Mouse (Mus musculus) lung, postnatal 10 days (tissue): ENCODE data around the gene Rad51b.

Experiments used
- DNase-seq: peaks from one replicate; pipeline ENCODE4 v3.0.0; 2021

The Rad51b gene

GRCm38 (mm10) chr12:79297121-79297576, at the start of gene Rad51b:
Gene Rad51b (plus strand): TSS chr12:79297282.
- DNase-seq: peak; percentile 88

- no peak for DNase-seq
Observed at GRCm38 (mm10) chr12:79248110-79248509, 49.0 kb upstream of the Rad51b start.

DNA sequence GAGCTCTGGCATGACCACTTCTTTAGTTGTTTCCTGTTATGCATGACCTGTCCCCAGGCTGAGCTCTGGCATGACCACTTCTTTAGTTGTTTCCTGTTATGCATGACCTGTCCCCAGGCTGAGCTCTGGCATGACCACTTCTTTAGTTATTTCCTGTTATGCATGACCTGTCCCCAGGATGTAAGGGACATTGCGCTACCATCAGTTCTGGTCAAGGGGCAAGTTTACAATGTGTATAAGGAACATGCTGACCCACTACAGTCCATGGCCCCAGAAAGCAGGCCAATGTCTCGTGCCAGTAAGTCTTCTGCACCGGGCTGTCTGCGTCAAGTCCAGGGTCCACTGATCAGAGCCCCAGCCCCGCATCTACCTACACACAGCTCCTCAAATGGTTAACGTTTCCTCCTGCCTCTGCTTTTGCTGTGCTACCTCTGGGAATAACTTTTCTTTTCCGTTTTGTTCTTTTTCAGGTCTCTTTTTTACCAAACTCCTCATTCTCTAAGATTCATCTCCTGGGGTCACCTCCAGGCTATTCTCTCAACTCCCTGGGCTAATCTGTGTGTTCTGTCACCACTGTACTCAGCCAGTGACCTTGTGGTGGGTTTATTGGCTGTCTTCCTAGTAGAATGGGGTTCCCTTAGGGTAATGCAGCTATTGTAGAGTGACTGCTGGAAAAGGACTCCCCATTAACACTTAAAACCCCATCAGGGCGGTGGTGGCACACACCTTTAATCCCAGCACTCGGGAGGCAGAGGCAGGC, 43.6 kb upstream of the Rad51b start:
- no peak for DNase-seq

- no peak for DNase-seq
Observed at GRCm38 (mm10) chr12:79254975-79255374, 42.1 kb upstream of the Rad51b start.

DNA sequence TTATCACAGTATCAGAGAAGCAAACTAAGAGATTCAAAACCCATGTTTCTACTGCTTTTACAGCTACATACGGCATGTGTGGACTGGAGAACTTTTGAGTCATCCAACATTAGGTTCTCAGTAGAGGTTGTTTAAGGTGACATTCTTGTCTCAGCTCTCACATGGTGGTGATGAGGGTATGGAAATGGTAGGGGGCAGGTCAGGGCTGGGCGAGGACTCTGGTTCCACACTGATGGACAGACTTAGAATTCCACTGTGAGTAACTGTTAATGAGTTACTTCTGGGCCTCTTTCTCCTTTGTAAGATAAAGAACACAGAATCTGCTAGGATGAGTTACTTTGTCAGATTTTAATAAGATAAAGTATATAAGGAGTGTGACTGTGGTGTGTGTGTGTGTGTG, 36.9 kb upstream of the Rad51b start:
- DNase-seq: no peak

DNA sequence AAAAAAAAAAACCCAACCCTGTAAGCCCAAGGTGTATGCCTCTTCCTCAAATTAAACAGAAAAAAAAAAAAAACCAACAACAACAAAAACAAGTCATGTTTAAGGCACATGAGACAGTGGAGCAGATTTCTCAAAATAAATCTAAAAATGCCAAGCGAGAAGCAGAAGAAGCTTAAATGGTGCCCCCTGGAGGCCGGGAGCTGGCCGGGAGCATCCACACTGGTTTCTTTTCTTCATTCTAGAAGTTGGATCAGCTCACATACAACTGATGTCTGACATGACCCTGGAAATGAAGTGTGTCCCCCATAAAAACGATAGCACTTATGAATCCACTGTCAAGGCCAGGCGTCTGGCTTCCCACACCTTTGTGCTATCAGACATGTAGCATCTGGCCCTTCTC, 36.0 kb upstream of the Rad51b start:
- peak; percentile 24 for DNase-seq

GRCm38 (mm10) chr12:79272604-79273003, 24.5 kb upstream of the Rad51b start:
- no peak for DNase-seq

- DNase-seq: no peak
Observed at GRCm38 (mm10) chr12:79279513-79280115, 17.5 kb upstream of the Rad51b start.

- DNase-seq: no peak
Observed at GRCm38 (mm10) chr12:79282595-79282994, 14.5 kb upstream of the Rad51b start.

DNA sequence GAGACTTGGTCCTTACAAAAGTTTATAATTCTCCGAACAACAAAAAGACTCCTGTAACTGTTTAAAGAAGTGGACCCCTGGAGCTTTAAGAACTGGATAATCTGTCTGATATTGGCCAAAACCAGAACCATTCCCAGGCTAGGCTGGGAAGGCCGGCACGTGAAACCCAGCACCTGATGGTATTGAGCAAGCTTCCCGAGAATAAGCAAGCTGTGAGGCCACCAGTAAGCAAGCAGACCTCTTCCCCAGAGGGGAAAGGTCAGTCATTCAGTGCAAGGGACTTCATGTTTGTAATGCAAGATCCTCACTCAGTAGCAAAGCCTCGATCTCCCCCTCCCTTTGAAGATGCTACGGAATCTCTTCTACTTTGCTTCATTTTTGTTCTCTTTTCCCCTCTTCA, 4.2 kb upstream of the Rad51b start:
- no peak for DNase-seq

DNA sequence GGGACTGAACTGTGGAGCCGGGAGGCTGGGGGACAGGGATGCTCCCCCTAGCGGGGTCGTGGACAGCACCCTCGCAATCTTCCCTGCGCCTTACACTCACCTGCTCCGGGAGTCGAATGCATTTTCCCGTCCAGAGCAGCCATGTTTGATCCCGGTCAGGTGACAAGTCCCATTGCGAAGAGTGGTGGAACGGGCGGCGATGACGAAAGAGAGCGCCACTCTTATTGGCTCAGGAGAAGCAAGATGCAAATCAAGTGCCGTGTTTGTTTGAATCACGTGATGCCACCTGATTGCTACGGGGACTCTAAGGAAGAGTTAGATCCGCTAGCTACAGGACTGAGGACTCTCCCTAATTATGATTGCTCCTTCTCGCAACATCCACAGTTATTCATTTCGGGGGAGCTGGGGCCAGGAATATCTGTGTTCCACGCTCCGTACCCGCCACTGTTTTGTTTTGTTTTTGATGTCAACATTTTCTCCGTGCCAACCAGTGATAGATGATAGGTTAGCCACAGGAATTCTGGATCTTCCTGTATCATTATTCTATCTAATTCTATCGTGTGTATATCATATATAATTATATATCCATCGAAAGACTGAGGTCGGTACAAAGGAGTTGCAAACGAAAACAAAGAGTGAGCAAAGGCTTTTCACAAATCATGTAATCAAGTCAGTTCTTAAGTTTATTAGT, 811 bp upstream of the Rad51b start, which contains the start of gene Zfyve26:
Gene Zfyve26, minus strand, starts transcription at position 179 of the 691 bp plus-strand sequence.
- DNase-seq: peak; percentile 97

GRCm38 (mm10) chr12:79297884-79298636, 978 bp downstream of the Rad51b start:
- no peak for DNase-seq

DNA sequence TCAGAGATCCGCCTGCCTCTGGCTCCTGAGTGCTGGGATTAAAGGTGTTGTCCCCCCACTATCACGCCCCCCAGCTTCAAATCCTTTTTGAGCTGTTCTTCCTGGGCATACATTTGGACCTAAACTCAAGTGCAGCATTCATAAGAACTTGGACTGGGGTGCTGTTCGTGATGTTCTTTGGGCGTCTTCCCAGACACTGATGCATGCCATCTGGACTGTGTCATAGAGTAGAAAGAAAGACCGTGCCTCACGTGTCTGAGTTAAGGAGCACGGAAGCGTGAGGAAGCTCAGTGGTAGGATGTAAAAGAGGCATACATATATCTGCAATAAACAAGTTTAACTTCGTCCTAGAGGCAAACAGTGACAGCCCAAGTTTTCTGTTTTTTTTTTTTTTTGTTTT, 4.7 kb downstream of the Rad51b start:
- peak; percentile 65 for DNase-seq

- DNase-seq: peak; percentile 20
Observed at GRCm38 (mm10) chr12:79305131-79305530, 8.0 kb downstream of the Rad51b start.

DNA sequence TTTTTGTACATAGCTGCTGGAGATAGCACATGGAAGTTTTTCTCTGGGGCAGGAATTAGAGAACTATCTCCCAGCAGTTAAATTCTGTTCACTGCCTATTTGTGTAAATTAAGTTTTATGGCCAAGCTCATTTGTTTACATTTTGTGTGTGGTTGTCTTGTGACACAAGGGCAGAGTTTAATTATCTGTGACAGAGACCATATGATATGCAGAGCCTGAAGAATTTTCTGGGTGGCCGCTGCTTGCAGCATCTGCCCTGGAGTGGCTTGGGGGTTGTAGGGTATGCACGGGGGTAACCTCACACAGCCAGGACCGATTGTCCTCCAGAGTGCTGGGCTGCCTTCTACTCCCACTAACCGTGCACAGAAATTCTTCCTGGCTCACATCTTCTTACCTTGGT, 8.9 kb downstream of the Rad51b start:
- DNase-seq: no peak

- no peak for DNase-seq
Observed at GRCm38 (mm10) chr12:79313721-79314120, 16.6 kb downstream of the Rad51b start.

DNA sequence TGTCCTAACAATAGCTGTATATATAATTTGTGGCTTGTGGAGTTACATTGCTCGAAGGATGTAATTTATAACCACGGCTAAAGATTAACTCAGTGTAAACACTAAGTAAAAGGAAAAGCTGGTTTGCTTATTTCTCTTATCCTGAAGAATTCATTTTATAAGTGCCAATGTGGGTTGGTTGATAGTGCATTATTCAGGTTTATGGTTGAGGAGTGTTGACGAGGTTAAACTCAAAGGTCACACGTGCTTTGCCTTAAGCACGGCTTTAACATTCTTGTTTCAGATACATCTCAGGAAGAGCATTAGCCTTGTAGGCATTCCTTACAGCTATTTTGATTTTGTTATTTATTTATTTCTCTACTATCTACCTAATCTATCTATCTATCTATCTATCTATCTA, 20.3 kb downstream of the Rad51b start:
- no peak for DNase-seq

DNA sequence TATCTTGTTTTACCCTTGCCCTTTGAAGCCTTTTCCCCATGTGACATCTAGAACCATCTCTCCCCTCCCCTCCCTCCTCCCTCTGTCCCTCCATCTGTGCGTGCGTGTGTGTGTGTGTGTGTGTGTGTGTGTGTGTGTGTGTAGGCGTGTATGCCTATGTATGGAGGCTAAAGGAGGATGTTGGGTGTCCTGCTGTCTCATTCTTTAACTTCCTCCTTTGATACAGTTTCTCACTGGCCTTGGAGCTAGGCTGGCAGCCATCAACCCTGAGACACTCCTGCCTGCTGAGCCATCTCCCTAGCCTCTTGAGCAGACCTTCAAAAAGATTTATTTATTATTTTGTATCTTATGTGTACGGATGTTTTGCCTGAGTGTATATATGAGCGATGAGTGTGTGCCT, 23.8 kb downstream of the Rad51b start:
- no peak for DNase-seq

GRCm38 (mm10) chr12:79322539-79322938, 25.5 kb downstream of the Rad51b start:
- DNase-seq: peak; percentile 28

- no peak for DNase-seq
Observed at GRCm38 (mm10) chr12:79326236-79326635, 29.2 kb downstream of the Rad51b start.

- peak; percentile 15 for DNase-seq
Observed at GRCm38 (mm10) chr12:79326745-79327144, 29.7 kb downstream of the Rad51b start.

GRCm38 (mm10) chr12:79327868-79328267, 30.8 kb downstream of the Rad51b start:
- no peak for DNase-seq

DNA sequence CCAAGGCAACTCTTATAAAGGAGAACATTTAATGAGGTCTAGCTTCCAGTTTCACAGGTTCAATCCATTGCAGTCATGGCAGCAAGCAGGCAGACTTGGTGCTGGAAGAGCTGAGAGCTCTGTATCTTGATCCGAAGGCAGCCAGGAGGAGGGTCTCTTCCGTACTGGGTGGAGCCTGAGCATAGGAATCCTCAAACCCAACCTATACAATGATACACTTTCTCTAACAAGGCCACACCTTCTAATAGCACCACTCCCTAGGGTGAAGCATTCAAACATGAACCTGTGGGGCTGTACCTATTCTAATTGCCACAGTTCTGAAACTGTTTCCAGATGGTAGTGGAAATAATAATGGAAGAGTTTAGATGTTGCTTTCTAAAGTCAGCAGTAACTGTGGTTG, 33.5 kb downstream of the Rad51b start:
- DNase-seq: no peak
